Mouse (Mus musculus) bone marrow macrophage, adult 2 months (primary cell): Measurements from ENCODE around the gene Lgals3bp.

Experiments
- CTCF ChIP-seq: IDR thresholded peaks from 2 replicates; pipeline ENCODE4 v1.5.1; 2012; ENCODE audit warnings: low read depth, mild to moderate bottlenecking, low read length, moderate library complexity
- POLR2A ChIP-seq: IDR thresholded peaks from 2 replicates; pipeline ENCODE4 v1.6.1; 2012; ENCODE audit warnings: mild to moderate bottlenecking, low read depth, low read length, borderline replicate concordance

DNA sequence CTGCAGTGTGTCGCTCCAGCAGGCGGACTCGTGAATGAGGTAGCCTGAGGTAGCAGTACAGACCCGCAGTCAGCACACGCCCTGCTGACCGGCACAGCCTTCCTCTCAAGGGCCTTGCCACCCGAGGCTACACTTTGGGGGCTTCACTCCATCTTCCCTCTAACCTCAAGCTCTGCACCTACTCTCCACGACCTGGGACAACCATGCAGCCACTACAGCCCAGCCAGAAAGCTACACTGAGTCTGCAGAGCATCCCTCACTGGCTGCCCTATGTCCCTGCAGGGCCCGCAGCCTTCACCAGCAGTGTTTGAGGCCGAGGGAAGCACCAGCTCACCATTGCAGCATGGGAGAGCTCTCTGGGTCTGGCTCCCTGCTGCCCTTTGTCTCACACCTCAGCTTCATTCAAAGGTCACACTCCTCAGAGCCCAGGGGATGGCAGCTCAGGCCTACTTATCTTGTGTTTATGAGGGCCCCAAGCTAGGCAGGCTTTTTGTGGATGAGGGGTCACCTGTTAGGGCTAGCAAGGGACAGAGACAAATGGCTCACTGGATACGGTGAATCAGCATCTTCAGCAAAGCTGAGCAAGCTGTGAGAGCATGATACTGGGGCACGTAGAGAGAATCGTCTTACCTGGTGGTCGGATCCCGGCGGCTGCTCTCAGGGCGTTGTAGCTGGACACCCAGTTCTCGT is 6.3 kb upstream of the Lgals3bp start:
- TF ChIP-seq CTCF: no peak
- no peak for TF ChIP-seq POLR2A
